Mouse (Mus musculus) spleen, adult 2 months (tissue): ENCODE results near the gene Tsga10ip.

ENCODE experiments used
- CTCF ChIP-seq: fragments of 200-500 bp; IDR thresholded peaks from 2 replicates; pipeline ENCODE4 v1.5.1; 2011; ENCODE audit warnings: mild to moderate bottlenecking, inconsistent platforms; ENCODE audit not compliant: insufficient read depth, insufficient read length, insufficient replicate concordance; ENCODE audit errors: extremely low read depth
- POLR2A ChIP-seq: fragments of 200-500 bp; IDR thresholded peaks from 2 replicates; pipeline ENCODE4 v1.6.1; 2011; ENCODE audit warnings: low read depth, low read length, inconsistent platforms

- TF ChIP-seq CTCF = no peak
- peak; percentile 79 for TF ChIP-seq POLR2A
Measured at GRCm38 (mm10) chr19:5389647-5390046, 12.7 kb downstream of the Tsga10ip start.
